Mouse (Mus musculus) liver, adult 2 months (tissue): ENCODE measurements around the gene Cdc25a.

Experiments
- CTCF ChIP-seq: fragments of 200-500 bp; IDR thresholded peaks from 2 replicates; pipeline ENCODE4 v1.5.1; 2011; ENCODE audit warnings: low read depth, low read length, control low read depth
- POLR2A ChIP-seq: fragments of 200-500 bp; IDR thresholded peaks from 2 replicates; pipeline ENCODE4 v1.6.1; 2011; ENCODE audit warnings: low read length, control low read depth; ENCODE audit not compliant: insufficient read depth; ENCODE audit errors: extremely low read depth

DNA sequence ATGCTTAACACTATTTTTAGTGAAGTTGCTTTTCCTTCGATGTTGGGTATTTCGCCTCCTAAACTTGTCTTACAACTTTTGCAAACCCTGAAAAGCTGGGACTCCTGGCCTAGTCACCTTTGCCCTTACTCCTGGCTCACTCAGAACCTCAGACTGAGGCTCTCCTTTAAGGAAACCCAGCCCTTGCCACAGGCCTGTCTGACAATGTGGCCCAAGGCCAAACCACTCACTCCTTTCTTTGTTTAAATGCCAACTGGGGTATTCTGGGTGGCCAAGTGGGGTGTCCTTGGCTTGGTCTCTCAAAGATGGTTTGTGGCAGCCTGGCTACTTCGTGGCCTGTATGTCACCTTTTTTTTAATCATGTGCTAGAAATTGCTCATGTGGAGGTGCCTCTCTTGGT lies 1.4 kb downstream of the Cdc25a start:
- TF ChIP-seq POLR2A (no peak), CTCF (no peak)
